Mouse (Mus musculus): Measurements from ENCODE around the gene Gm11938.
"Not testable (repeated sequence)": the region's sequence is repeated elsewhere in the genome, so short reads cannot be mapped to it uniquely, and the experiment has no call there.

The Gm11938 gene

GRCm38 (mm10) chr11:99603208-99603607 lies at the start of gene Gm11938:
TSS of gene Gm11938 (minus strand) at chr11:99603308.
- TF ChIP-seq GATA4 (IDR thresholded peaks at IDR 0.05; ENCODE audit: insufficient replicate concordance, low read length): not testable (repeated sequence)

- no peak for TF ChIP-seq GATA4 (IDR thresholded peaks at IDR 0.05; ENCODE audit: insufficient replicate concordance, low read length)
Observed at GRCm38 (mm10) chr11:99650136-99650535, 47.0 kb upstream of the Gm11938 start, which contains the start of gene Gm11555. TSS of gene Gm11555 (minus strand) at chr11:99650236.

- TF ChIP-seq GATA4 (IDR thresholded peaks at IDR 0.05; ENCODE audit: insufficient replicate concordance, low read length): no peak
Observed at GRCm38 (mm10) chr11:99646444-99646843, 43.3 kb upstream of the Gm11938 start.

GRCm38 (mm10) chr11:99644351-99644750 lies 41.2 kb upstream of the Gm11938 start:
- TF ChIP-seq GATA4 (IDR thresholded peaks at IDR 0.05; ENCODE audit: insufficient replicate concordance, low read length): no peak

GRCm38 (mm10) chr11:99643635-99644139 lies 40.6 kb upstream of the Gm11938 start, which contains the start of gene Krtap4-7:
TSS of gene Krtap4-7 (minus strand) at chr11:99644089.
- not testable (repeated sequence) for TF ChIP-seq GATA4 (IDR thresholded peaks at IDR 0.05; ENCODE audit: insufficient replicate concordance, low read length)

- no peak for TF ChIP-seq GATA4 (IDR thresholded peaks at IDR 0.05; ENCODE audit: insufficient replicate concordance, low read length)
Observed at GRCm38 (mm10) chr11:99640926-99641325, 37.8 kb upstream of the Gm11938 start.

- no peak for TF ChIP-seq GATA4 (IDR thresholded peaks at IDR 0.05; ENCODE audit: insufficient replicate concordance, low read length)
Observed at GRCm38 (mm10) chr11:99637086-99637485, 34.0 kb upstream of the Gm11938 start.

GRCm38 (mm10) chr11:99634653-99635134 lies 31.6 kb upstream of the Gm11938 start, which contains the start of gene Krtap4-2:
TSS of gene Krtap4-2 (minus strand) at chr11:99635084.
- no peak for TF ChIP-seq GATA4 (IDR thresholded peaks at IDR 0.05; ENCODE audit: insufficient replicate concordance, low read length)

DNA sequence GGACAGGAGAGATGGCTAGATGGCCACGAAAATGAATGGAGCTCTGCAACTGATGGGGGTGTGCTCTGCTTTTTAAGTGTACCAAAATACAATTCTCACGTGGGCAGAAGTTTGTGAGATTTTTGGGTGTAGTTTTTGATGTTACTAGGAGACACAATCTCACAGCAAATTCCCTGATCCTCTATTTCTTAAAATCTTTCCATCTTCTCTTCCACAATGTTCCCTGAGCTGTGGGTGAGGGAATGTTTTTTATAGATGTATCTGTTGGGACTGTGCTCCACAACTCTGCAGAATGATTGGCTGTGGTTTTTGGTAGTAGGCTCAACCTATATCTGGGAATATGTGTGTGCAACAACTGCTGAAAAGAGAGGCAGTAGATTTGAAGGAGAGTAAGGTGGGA lies 30.2 kb upstream of the Gm11938 start:
- no peak for TF ChIP-seq GATA4 (IDR thresholded peaks at IDR 0.05; ENCODE audit: insufficient replicate concordance, low read length)

DNA sequence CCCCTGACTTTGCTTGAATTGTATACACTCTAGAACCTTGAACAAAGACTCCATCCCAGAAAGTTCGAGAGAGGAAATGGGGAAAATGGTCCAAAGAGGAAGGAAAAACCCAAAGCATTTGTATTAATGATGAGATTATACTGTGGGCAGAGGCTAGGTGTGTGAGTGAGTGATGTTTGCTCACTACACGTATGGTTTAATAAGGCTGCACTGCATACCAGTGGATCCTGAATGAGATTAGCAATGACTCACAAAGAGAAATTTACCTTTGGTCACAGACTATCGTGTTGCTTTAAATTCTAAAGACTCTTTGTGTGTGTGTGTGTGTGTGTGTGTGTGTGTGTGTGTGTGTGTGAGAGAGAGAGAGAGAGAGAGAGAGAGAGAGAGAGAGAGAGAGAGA lies 27.8 kb upstream of the Gm11938 start:
- TF ChIP-seq GATA4 (IDR thresholded peaks at IDR 0.05; ENCODE audit: insufficient replicate concordance, low read length): no peak

GRCm38 (mm10) chr11:99628138-99628537 lies 25.0 kb upstream of the Gm11938 start, which contains the start of gene Krtap4-1:
TSS of gene Krtap4-1 (minus strand) at chr11:99628238.
- TF ChIP-seq GATA4 (IDR thresholded peaks at IDR 0.05; ENCODE audit: insufficient replicate concordance, low read length): no peak

GRCm38 (mm10) chr11:99620335-99620734 lies 17.2 kb upstream of the Gm11938 start, which contains the start of gene Gm11562:
TSS of gene Gm11562 (minus strand) at chr11:99620435.
- no peak for TF ChIP-seq GATA4 (IDR thresholded peaks at IDR 0.05; ENCODE audit: insufficient replicate concordance, low read length)

DNA sequence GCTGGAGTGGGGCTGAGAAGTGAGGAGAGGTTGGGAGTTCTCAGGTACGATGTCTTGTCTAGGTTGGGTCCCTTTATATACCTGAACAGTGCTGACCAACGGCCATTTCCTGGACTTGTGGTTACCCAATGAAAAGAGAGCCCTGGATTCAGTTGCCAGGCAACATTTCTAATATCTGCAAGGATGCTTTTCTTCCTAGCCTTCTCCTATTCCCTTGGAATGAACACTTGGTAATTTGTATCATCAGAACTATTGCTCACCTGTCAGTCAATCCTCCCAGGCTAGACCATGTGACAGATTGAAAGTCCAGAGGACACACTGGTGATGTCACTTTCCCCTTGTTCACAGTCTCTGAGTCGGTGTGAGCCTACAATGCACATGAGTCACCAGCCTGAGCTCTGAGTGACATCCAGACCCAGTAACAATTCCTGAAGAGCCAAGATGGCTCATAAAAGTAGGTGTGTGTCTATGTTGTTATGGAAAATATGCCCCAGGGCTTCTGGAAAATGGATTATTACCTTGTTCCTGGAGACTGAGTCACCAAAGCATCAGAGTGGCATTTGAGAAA lies 11.8 kb upstream of the Gm11938 start, which contains the start of gene Krtap2-4:
TSS of gene Krtap2-4 (minus strand) at position 51 of the 568 bp plus-strand sequence.
- TF ChIP-seq GATA4 (IDR thresholded peaks at IDR 0.05; ENCODE audit: insufficient replicate concordance, low read length): no peak

GRCm38 (mm10) chr11:99610089-99610488 lies 7.0 kb upstream of the Gm11938 start, which contains the start of gene Gm11937:
TSS of gene Gm11937 (minus strand) at chr11:99610189.
- not testable (repeated sequence) for TF ChIP-seq GATA4 (IDR thresholded peaks at IDR 0.05; ENCODE audit: insufficient replicate concordance, low read length)

GRCm38 (mm10) chr11:99609126-99609525 lies 6.0 kb upstream of the Gm11938 start:
- TF ChIP-seq GATA4 (IDR thresholded peaks at IDR 0.05; ENCODE audit: insufficient replicate concordance, low read length): no peak

DNA sequence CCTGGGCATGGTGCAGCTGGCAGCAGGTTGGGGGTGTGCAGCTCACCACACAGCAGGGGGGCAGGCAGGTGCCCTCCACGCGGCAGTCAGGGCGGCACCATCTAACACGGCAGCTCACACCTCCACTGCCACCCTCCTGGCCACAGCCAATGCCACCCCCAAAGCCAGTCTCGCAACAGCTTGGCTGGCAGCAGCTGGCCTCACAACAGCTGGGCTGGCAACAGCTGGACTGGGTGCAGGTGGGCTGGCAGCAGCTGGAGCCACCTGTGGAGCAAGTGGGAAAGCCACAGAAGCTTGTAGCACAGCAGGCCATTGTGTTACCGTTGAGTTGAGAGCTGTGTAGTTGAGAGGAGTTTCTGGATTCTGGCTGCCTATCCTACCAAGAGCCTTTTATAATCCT lies 5.4 kb downstream of the Gm11938 start, which contains the start of gene Krtap9-3:
TSS of gene Krtap9-3 (minus strand) at position 364 of the 400 bp plus-strand sequence.
- TF ChIP-seq GATA4 (IDR thresholded peaks at IDR 0.05; ENCODE audit: insufficient replicate concordance, low read length): not testable (repeated sequence)

Data from liver, adult (tissue).